Mouse (Mus musculus) limb, embryonic 11.5 days (tissue): ENCODE data around the gene Prrc2b. TPM values are rescaled to one million over a fixed set of nuclear protein-coding genes. Genes with fewer than 3 reads are reported as not detected.

ENCODE experiments used
- ATAC-seq: fragments of 200-750 bp; cut with Nextera tagmentation; 2 replicates; pipeline ENCODE4 v1.8.0; 2017; ENCODE audit warnings: low read depth; ENCODE audit not compliant: insufficient number of reproducible peaks, low FRiP score, low TSS enrichment
- DNase-seq: peaks from one replicate; pipeline ENCODE4 v3.0.0-alpha.2; 2015; ENCODE audit warnings: low spot score
- H3K27ac ChIP-seq: fragments of 300-500 bp; sonication (generic); replicated peaks from 2 replicates; pipeline ENCODE4 v1.5.1; 2014; ENCODE audit warnings: low read depth, mild to moderate bottlenecking, low read length
- H3K27me3 ChIP-seq: fragments of 300-500 bp; sonication (generic); 2 replicates; pipeline ENCODE4 v1.6.1; 2014; ENCODE audit warnings: mild to moderate bottlenecking, low read length, mixed read lengths; ENCODE audit not compliant: control insufficient read depth, insufficient read depth
- H3K36me3 ChIP-seq: fragments of 300-500 bp; sonication (generic); 2 replicates; pipeline ENCODE4 v1.6.1; 2014; ENCODE audit warnings: mild to moderate bottlenecking, low read length, moderate library complexity, mixed read lengths; ENCODE audit not compliant: control insufficient read depth, insufficient read depth
- H3K4me1 ChIP-seq: fragments of 300-500 bp; sonication (generic); 2 replicates; pipeline ENCODE4 v1.6.1; 2014; ENCODE audit warnings: low read length, mixed read lengths; ENCODE audit not compliant: control insufficient read depth, insufficient read depth
- H3K4me2 ChIP-seq: fragments of 300-500 bp; sonication (generic); 2 replicates; pipeline ENCODE4 v1.6.1; 2014; ENCODE audit warnings: low read depth, mild to moderate bottlenecking, moderate library complexity; ENCODE audit not compliant: severe bottlenecking
- H3K4me3 ChIP-seq: fragments of 300-500 bp; sonication (generic); 2 replicates; pipeline ENCODE4 v1.5.1; 2014; ENCODE audit warnings: low read depth, low read length
- H3K9ac ChIP-seq: fragments of 300-500 bp; sonication (generic); 2 replicates; pipeline ENCODE4 v1.6.1; 2014; ENCODE audit warnings: mild to moderate bottlenecking, low read length
- H3K9me3 ChIP-seq: fragments of 300-500 bp; sonication (generic); 2 replicates; pipeline ENCODE4 v1.6.1; 2016; ENCODE audit warnings: low read length; ENCODE audit not compliant: control insufficient read depth
- WGBS: fragments of 180-500 bp; shearing (Covaris S2); extraction: QIAGEN DNeasy Blood & Tissue Kit; methylation state at CpG from one replicate; pipeline ENCODE4 v1.1.7; 2014; 5-methylcytosine and 5-hydroxymethylcytosine counted together
- polyA plus RNA-seq: library from polyadenylated mRNA; unstranded; fragments of >200 nt; fragmentation: Nextera tagmentation; extraction: Ambion mirVana; gene quantifications from 2 replicates; pipeline ENCODE4 v1.2.1, GENCODE M21; 2014

Prrc2b gene
- polyA plus RNA-seq, 1 experiment from 2014 or later, result 62.5 TPM

- no peak overlapping the region for H3K27ac ChIP-seq
- no peaks in the 10 kb centered on the region for H3K27me3 ChIP-seq
- no peak overlapping the region for H3K4me2 ChIP-seq
- H3K36me3 ChIP-seq, result peaks cover 54% of the 10 kb centered on the region
- 85% methylated on average over 5 of the region's 5 CpGs for WGBS
- no peak overlapping the region for H3K9ac ChIP-seq
- no peaks in the 10 kb centered on the region for H3K9me3 ChIP-seq
- DNase-seq (no peak), ATAC-seq (no peak)
- no peaks in the 10 kb centered on the region for H3K4me1 ChIP-seq
- H3K4me3 ChIP-seq, result no peak overlapping the region
Measured at GRCm38 (mm10) chr2:32189060-32189681, 38.3 kb downstream of the Prrc2b start.

GRCm38 (mm10) chr2:32190620-32191019 is 39.7 kb downstream of the Prrc2b start:
- 79% methylated on average over 1 of the region's 1 CpGs for WGBS
- Histone ChIP-seq H3K4me1 (no peaks in the 10 kb centered on the region), H3K27ac (no peak overlapping the region)

GRCm38 (mm10) chr2:32191872-32192507 is 41.1 kb downstream of the Prrc2b start:
- DNase-seq, result peak; percentile 59
- H3K9me3 ChIP-seq, result no peaks in the 10 kb centered on the region
- no peak overlapping the region for H3K27ac ChIP-seq
- WGBS, result 88% methylated on average over 17 of the region's 18 CpGs
- ATAC-seq, result no peak
- no peaks in the 10 kb centered on the region for H3K27me3 ChIP-seq
- no peak overlapping the region for H3K4me3 ChIP-seq
- H3K36me3 ChIP-seq, result peaks cover 48% of the 10 kb centered on the region
- no peaks in the 10 kb centered on the region for H3K4me1 ChIP-seq
- H3K9ac ChIP-seq, result no peak overlapping the region
- H3K4me2 ChIP-seq, result no peak overlapping the region

More at GRCm38 (mm10) chr2:32190620-32191019, 39.7 kb downstream of the Prrc2b start:
- H3K9me3 ChIP-seq, result no peaks in the 10 kb centered on the region
- H3K4me2 ChIP-seq, result no peak overlapping the region
- no peak for DNase-seq
- H3K36me3 ChIP-seq, result peaks cover 55% of the 10 kb centered on the region
- no peak overlapping the region for H3K4me3 ChIP-seq
- no peak for ATAC-seq
- no peak overlapping the region for H3K9ac ChIP-seq
- H3K27me3 ChIP-seq, result no peaks in the 10 kb centered on the region

- no peaks in the 10 kb centered on the region for H3K27me3 ChIP-seq
- H3K4me1 ChIP-seq, result no peaks in the 10 kb centered on the region
- 85% methylated on average over 11 of the region's 11 CpGs for WGBS
- H3K9me3 ChIP-seq, result no peaks in the 10 kb centered on the region
- no peak overlapping the region for H3K4me2 ChIP-seq
- H3K4me3 ChIP-seq, result no peak overlapping the region
- ATAC-seq (no peak), DNase-seq (no peak)
- peaks cover 48% of the 10 kb centered on the region for H3K36me3 ChIP-seq
- no peak overlapping the region for H3K27ac ChIP-seq
- H3K9ac ChIP-seq, result no peak overlapping the region
Measured at GRCm38 (mm10) chr2:32198977-32199376, 48.1 kb downstream of the Prrc2b start.

- ATAC-seq, result no peak
- peaks cover 42% of the 10 kb centered on the region for H3K36me3 ChIP-seq
- no peaks in the 10 kb centered on the region for H3K9me3 ChIP-seq
- H3K27me3 ChIP-seq, result no peaks in the 10 kb centered on the region
- no peak for DNase-seq
- no peak overlapping the region for H3K9ac ChIP-seq
- no peaks in the 10 kb centered on the region for H3K4me1 ChIP-seq
- no peak overlapping the region for H3K4me2 ChIP-seq
- no peak overlapping the region for H3K4me3 ChIP-seq
- WGBS, result 92% methylated on average over 4 of the region's 4 CpGs
- no peak overlapping the region for H3K27ac ChIP-seq
Measured at GRCm38 (mm10) chr2:32200033-32200432, 49.2 kb downstream of the Prrc2b start.

GRCm38 (mm10) chr2:32200712-32201111 is 49.8 kb downstream of the Prrc2b start:
- Histone ChIP-seq H3K4me1 (no peaks in the 10 kb centered on the region), H3K4me2 (no peak overlapping the region), H3K27me3 (no peaks in the 10 kb centered on the region), H3K9me3 (no peaks in the 10 kb centered on the region), H3K27ac (no peak overlapping the region), H3K36me3 (peaks cover 44% of the 10 kb centered on the region), H3K4me3 (no peak overlapping the region), H3K9ac (no peak overlapping the region)
- WGBS, result 89% methylated on average over 11 of the region's 11 CpGs
- DNase-seq (no peak), ATAC-seq (no peak)

- ATAC-seq (no peak), DNase-seq (no peak)
- WGBS, result 88% methylated on average over 7 of the region's 7 CpGs
- no peak overlapping the region for H3K4me2 ChIP-seq
- no peaks in the 10 kb centered on the region for H3K27me3 ChIP-seq
- H3K9me3 ChIP-seq, result no peaks in the 10 kb centered on the region
- H3K27ac ChIP-seq, result no peak overlapping the region
- no peak overlapping the region for H3K9ac ChIP-seq
- H3K4me3 ChIP-seq, result no peak overlapping the region
- no peaks in the 10 kb centered on the region for H3K4me1 ChIP-seq
- peaks cover 52% of the 10 kb centered on the region for H3K36me3 ChIP-seq
Measured at GRCm38 (mm10) chr2:32201527-32201926, 50.6 kb downstream of the Prrc2b start.

GRCm38 (mm10) chr2:32203853-32204252 is 53.0 kb downstream of the Prrc2b start:
- no peak for ATAC-seq

More at GRCm38 (mm10) chr2:32203853-32204252, 53.0 kb downstream of the Prrc2b start:
- no peak for DNase-seq
- whole genome bisulfite sequencing, result 95% methylated on average over 13 of the region's 13 CpGs
- Histone ChIP-seq H3K9ac (no peak overlapping the region), H3K9me3 (no peaks in the 10 kb centered on the region), H3K27ac (no peak overlapping the region), H3K27me3 (no peaks in the 10 kb centered on the region), H3K4me3 (no peak overlapping the region), H3K36me3 (peaks cover 53% of the 10 kb centered on the region), H3K4me2 (no peak overlapping the region), H3K4me1 (no peaks in the 10 kb centered on the region)
